Mouse (Mus musculus): ENCODE data around the gene B230118H07Rik.
"Not testable (repeated sequence)": the region's sequence is repeated elsewhere in the genome, so short reads cannot be mapped to it uniquely, and the experiment has no call there.

B230118H07Rik gene

GRCm38 (mm10) chr2:101591356-101591755 lies 58.0 kb downstream of the B230118H07Rik start:
- no peak for DNase-seq (ENCODE audit: low spot score)

- DNase-seq (ENCODE audit: low spot score), result no peak
These were observed 67.9 kb downstream of the B230118H07Rik start for GRCm38 (mm10) chr2:101581418-101581817.

- DNase-seq (ENCODE audit: low spot score), result no peak
These were observed 68.4 kb downstream of the B230118H07Rik start for GRCm38 (mm10) chr2:101580977-101581376.

GRCm38 (mm10) chr2:101580428-101580827 lies 68.9 kb downstream of the B230118H07Rik start:
- no peak for DNase-seq (ENCODE audit: low spot score)

GRCm38 (mm10) chr2:101580027-101580426 lies 69.3 kb downstream of the B230118H07Rik start:
- no peak for DNase-seq (ENCODE audit: low spot score)

DNA sequence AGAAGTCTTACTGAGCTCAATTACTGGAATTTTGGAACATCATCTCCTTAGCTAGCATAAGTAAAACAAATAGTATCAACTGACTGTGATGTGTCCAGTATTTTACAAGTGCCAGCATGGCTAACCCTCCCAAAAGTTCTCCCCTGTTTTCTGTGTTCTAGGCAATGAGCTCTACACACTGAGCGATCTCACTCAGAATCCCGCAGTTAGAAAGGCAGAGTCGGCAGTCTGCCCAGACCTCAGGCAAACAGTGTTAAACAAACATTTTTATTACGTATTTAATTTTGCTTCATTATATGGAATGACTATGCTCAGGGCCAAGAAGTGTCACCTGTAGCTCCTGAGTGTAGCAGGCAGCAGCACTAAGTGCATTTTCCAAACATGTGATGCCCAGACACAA lies 72.1 kb downstream of the B230118H07Rik start:
- no peak for DNase-seq (ENCODE audit: low spot score)

- DNase-seq (ENCODE audit: low spot score), result no peak
These were observed 80.1 kb downstream of the B230118H07Rik start for GRCm38 (mm10) chr2:101569230-101569629.

- no peak for DNase-seq (ENCODE audit: low spot score)
These were observed 81.8 kb downstream of the B230118H07Rik start for GRCm38 (mm10) chr2:101567490-101567889.

DNA sequence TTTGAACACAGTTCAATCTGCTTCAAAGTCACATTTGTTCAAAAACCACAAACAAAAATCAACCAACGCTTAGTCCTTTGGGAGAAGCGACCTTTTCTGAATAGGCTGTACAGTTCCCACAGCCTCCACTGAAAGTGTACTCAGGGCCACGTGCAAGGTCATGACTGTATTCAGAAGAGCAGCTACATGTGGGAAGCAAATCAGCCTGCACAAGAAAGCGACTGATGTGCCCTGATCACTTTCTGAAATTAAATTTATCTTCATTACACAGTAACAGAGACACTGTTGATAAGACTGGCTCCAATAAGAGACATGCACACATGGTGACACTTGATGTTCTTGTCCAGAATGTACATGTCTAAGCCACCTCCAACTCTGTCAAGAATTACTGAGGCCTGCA lies 85.6 kb downstream of the B230118H07Rik start:
- DNase-seq (ENCODE audit: low spot score), result no peak

- DNase-seq (ENCODE audit: low spot score), result no peak
These were observed 86.1 kb downstream of the B230118H07Rik start for GRCm38 (mm10) chr2:101563206-101563605.

DNA sequence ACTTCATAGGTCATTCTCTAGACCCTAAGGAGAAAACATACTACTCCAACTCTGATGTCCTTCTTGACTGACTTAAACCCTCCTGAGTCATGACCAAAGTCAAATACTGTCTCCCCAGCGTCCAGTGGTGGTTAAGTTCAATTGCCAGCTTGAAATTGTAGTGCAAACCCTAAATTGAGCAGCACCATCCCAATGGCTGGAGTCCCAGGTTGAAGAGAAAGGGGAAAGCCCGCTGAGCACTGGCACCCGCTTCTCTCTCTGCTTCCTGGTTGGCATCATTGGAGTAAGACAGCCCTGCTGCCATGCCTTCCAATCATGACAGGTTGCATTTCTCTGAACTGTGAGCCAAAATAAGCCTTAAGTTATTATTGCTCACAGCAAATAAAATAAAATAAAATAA lies 89.9 kb downstream of the B230118H07Rik start:
- DNase-seq (ENCODE audit: low spot score), result no peak

GRCm38 (mm10) chr2:101555886-101556285 lies 93.4 kb downstream of the B230118H07Rik start:
- DNase-seq (ENCODE audit: low spot score), result no peak

GRCm38 (mm10) chr2:101553851-101554250 lies 95.5 kb downstream of the B230118H07Rik start:
- DNase-seq (ENCODE audit: low spot score), result no peak

DNA sequence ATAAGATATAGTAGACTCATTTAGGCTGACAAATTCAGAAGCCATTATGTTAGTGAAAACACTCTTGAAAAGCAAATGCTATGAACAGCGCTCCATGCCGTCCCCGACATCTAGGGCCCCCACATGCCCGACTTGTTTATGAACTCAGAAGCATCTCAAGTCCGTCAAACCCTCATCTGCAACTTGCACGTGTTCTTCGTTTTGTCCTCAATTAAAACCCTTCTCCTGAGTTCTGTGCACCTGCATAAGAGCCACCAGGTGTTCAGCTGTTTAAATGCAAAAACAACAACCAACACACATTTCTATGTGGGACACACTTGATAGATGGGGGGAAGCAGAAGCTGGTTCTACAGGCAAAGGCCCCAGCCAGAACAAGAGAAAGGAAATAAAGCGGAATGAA lies 97.0 kb downstream of the B230118H07Rik start:
- DNase-seq (ENCODE audit: low spot score), result no peak

- DNase-seq (ENCODE audit: low spot score), result no peak
These were observed 98.2 kb downstream of the B230118H07Rik start for GRCm38 (mm10) chr2:101551026-101551719.

DNA sequence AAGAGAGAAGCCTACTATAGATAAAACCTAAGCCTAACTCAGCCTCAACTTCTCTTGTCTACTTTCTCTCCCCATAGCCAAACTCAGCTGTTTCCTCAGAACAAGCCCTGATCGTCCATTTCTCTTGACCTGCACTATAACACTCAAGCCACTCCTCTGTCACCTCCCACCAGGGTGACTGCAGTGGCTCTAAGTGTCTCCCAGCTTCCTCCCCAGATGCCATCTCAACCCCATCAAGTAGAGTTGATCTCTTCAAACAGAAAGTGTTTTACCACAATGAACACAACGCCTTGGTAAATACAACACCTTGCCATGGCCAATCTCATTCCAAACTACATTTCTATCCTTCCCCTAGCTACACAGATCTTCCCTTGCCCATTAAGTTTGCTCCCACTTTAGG lies 99.2 kb downstream of the B230118H07Rik start:
- DNase-seq (ENCODE audit: low spot score), result no peak

DNA sequence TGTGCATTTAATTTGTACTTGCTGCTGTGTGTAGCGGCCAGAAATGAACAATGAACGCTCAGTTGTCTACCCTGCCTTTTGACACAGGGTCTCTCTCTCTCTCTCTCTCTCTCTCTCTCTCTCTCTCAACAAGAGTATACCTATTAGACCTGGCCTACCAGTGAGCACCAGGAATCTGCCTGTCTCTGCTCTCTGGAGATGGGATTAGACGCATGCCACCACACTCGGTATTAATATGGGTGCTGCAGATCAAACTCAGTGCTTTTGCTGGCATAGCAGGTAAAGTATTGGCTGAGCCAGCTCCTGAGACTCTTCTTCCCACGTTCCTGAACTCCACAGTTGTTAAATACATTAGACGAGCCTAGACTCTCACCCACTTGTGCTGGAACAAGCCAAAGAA lies 100.5 kb downstream of the B230118H07Rik start:
- DNase-seq (ENCODE audit: low spot score), result no peak

- no peak for DNase-seq (ENCODE audit: low spot score)
These were observed 103.7 kb downstream of the B230118H07Rik start for GRCm38 (mm10) chr2:101545593-101545992.

DNA sequence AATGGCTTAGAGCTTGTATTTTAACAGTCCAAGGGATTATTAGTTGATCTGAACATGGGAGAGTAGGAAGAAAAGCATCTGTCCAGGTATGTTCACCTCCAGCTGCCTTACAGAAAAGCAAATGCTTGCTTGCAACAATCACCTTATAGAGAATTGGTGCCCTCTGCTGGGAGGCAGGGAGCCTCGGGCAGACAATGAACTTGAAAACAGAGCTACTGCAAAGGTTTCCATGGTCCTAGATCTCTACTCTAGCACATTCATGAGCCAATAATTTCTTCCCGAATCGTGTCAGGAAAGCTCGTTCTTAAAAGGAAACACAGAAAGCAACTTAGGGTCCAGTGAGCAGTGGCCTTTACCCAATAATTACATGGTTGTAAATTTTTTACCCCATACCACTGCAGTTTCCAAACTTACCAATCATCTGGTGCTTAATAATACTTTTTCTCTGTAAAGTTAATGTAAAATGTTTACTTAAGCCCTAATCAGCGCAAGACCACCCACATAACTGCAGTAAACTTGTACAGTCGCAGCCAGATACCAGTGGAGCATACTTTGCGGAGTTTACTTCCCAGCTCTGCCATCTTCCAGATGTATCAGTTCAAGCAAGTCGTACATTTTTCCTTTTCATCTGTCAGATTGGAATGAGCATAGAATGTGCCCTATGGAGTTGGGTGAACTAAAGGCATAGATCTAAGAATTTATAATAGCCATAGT lies 105.5 kb downstream of the B230118H07Rik start:
- DNase-seq (ENCODE audit: low spot score), result no peak

DNA sequence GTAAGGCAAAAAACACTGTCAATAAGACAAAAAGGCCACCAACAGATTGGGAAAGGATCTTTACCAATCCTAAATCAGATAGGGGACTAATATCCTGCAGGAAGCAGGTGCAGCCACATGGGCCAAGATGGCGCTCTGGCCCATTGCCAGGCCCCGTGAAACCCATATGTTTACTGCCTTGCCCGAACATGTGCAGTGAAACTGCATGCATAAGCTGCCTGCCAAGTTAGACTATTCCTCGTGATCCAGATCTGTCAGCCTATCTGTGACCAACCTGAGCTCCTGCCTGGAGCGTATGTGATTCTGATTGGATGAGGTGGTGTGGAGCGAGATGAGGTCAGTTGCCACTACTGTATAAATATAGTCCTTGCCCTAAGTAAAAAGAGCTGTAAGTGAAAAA lies 112.4 kb downstream of the B230118H07Rik start:
- DNase-seq (ENCODE audit: low spot score), result not testable (repeated sequence)

DNA sequence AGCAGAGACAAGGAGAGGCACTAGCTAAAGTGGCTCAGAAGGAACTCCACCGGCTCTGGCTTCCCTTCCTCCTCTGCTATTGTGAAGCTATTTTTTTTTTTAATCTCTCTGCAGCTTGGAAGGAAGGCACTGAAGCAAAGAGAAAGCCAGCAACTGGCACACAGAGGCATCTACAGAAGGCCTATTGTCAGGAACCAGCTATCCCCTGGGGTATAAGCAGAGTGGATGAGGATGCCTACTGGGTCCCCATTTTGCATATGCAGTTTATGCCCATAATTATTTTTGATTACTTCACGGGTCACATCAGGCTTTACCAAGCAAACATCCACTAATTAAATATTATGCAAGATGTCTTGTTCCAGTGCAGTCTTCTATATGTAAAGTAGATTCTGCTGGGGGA lies 115.6 kb downstream of the B230118H07Rik start:
- DNase-seq (ENCODE audit: low spot score), result no peak

DNA sequence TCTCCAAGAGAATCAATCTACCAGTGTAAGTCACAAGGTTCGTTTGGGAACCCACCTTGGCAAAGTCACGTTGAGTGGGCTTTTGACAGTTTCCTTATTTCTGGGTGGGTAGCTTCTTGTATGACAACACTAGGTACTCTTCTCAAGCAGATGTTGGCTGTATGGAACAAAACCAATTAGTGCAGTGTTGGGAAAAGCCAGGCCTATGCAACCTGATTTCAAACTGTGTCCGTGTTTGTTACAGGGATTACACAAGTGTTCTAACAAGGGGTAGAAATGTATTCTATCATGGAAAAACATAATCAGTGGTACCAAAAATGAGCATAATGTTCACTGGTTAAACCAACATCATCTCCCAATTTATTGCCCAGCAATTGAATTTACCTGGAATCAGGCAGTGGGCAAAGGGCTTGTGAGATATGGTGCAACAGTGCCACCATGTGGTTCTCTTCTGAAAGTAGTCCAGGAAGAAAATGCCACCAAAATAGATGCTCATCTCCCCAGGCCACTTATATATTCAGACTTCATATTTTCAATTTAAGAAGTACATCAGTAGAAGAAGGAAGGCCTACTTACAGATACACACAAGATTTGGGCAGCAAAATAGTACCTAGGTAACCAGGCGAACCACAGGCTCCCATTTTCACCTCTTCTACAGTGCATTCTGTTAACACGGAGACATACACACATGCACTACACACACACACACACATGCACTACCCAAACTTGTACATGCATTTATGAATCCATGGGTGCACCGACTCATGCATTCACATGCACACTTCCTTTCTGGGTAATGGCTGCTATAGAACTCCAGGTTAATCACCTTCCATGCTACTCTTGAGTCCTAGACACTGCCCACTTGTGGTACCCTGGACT lies 123.6 kb downstream of the B230118H07Rik start:
- DNase-seq (ENCODE audit: low spot score), result no peak

GRCm38 (mm10) chr2:101525091-101525490 lies 124.2 kb downstream of the B230118H07Rik start:
- DNase-seq (ENCODE audit: low spot score), result no peak

All from testis, postnatal 14 days (tissue).